Mouse (Mus musculus) limb, embryonic 10.5 days (tissue): ENCODE measurements around the gene Tec. TPM values are rescaled to one million over a fixed set of nuclear protein-coding genes. Genes with fewer than 3 reads are reported as not detected.

Experiments
- DNase-seq: peaks from one replicate; pipeline ENCODE4 v3.0.0-alpha.2; 2017; ENCODE audit warnings: low spot score
- H3K27ac ChIP-seq: fragments of 300-500 bp; sonication (generic); 2 replicates; pipeline ENCODE4 v1.5.1; 2016; ENCODE audit warnings: mild to moderate bottlenecking
- H3K27me3 ChIP-seq: fragments of 300-500 bp; sonication (generic); 2 replicates; pipeline ENCODE4 v1.6.1; 2016; ENCODE audit warnings: low read depth, mild to moderate bottlenecking; ENCODE audit not compliant: poor library complexity, severe bottlenecking
- H3K36me3 ChIP-seq: fragments of 300-500 bp; sonication (generic); 2 replicates; pipeline ENCODE4 v1.6.1; 2016; ENCODE audit warnings: mild to moderate bottlenecking, moderate library complexity
- H3K4me1 ChIP-seq: fragments of 300-500 bp; sonication (generic); 2 replicates; pipeline ENCODE4 v1.6.1; 2016
- H3K4me3 ChIP-seq: fragments of 300-500 bp; sonication (generic); 2 replicates; pipeline ENCODE4 v1.5.1; 2016; ENCODE audit warnings: mild to moderate bottlenecking, moderate library complexity
- H3K9me3 ChIP-seq: fragments of 300-500 bp; sonication (generic); replicated peaks from 2 replicates; pipeline ENCODE4 v1.6.1; 2016; ENCODE audit warnings: mild to moderate bottlenecking
- WGBS: fragments of 180-500 bp; shearing (Covaris S2); methylation state at CpG from one replicate; pipeline ENCODE4 v1.1.7; 2016; 5-methylcytosine and 5-hydroxymethylcytosine counted together
- polyA plus RNA-seq: library from polyadenylated mRNA; unstranded; fragments of >200 nt; fragmentation: Nextera tagmentation; extraction: Ambion mirVana; gene quantifications from 2 replicates; pipeline ENCODE4 v1.2.1, GENCODE M21; 2016

Gene Tec
- polyA plus RNA-seq, 1 experiment from 2014 or later = 3.1 TPM

- no peaks in the 10 kb centered on the region for H3K27me3 ChIP-seq
- no peak for DNase-seq
- WGBS = 60% methylated on average over 10 of the region's 10 CpGs
Observed at GRCm38 (mm10) chr5:72706095-72706494, 162.2 kb downstream of the Tec start.

More at GRCm38 (mm10) chr5:72706095-72706494, 162.2 kb downstream of the Tec start:
- Histone ChIP-seq H3K4me3 (no peak overlapping the region), H3K4me1 (peaks cover 6% of the 10 kb centered on the region; the same call in 1 of the 2 replicates), H3K9me3 (no peaks in the 10 kb centered on the region), H3K27ac (no peak overlapping the region), H3K36me3 (no peaks in the 10 kb centered on the region)

Other genes starting within 250 kb of the Tec start
- not detected in 2 replicates for gene Cnga1, start 224.2 kb downstream of the Tec start, polyA plus RNA-seq
- 0.76 TPM in 1 of 2 replicates, not detected in the other for gene Nipal1, start 220.7 kb downstream of the Tec start, polyA plus RNA-seq
- gene Txk, start 115.7 kb downstream of the Tec start, polyA plus RNA-seq = not detected in 2 replicates
- 18.0 and 19.8 TPM in 2 replicates for gene Slain2, start 45.8 kb upstream of the Tec start, polyA plus RNA-seq
- not detected in 2 replicates for gene Gm10135, start 106.2 kb upstream of the Tec start, polyA plus RNA-seq
- 0.13 and 0.79 TPM in 2 replicates for gene Slc10a4, start 138.4 kb upstream of the Tec start, polyA plus RNA-seq